ENCODE assay signal across 10 mouse cellular contexts in genomic region chr2:93643403-93643780, GRCm38 (mm10). TPM values are rescaled to one million over a fixed set of nuclear protein-coding genes. Genes with fewer than 3 reads are reported as not detected.
A peak's percentile ranks its signal among the peaks of the same experiment; 100 is the strongest.
DNase-seq lines count a peak whose midpoint lies in the region; ATAC-seq and TF ChIP-seq lines count a peak whose summit lies in the region.
"Had no signal": no experiment of that assay in that cellular context is flagged by ENCODE, and none has a peak within 500 bp of the region (broad histone marks: within the 10 kb centered on the region; RNA-seq: fewer than 3 reads in every experiment).

No protein-coding gene starts in this region.

- TF ChIP-seq POLR2A in olfactory bulb, adult 2 months (IDR thresholded peaks at IDR 0.05; ENCODE audit: insufficient read depth, low read depth, low read length): no peak

- H3K4me2 ChIP-seq in liver, embryonic 11.5 days: peak overlapping the region; percentile 66
- H3K4me2 ChIP-seq in forebrain, embryonic 15.5 days (replicated peaks): peak overlapping the region; percentile 57
- peak overlapping the region; percentile 74 for H3K4me2 ChIP-seq in limb, embryonic 12.5 days

- no peaks in the 10 kb centered on the region for H3K9me3 ChIP-seq in liver, embryonic 11.5 days (ENCODE audit: control insufficient read depth, low read length)
- H3K9me3 ChIP-seq in forebrain, embryonic 15.5 days: no peaks in the 10 kb centered on the region
- no peaks in the 10 kb centered on the region for H3K9me3 ChIP-seq in limb, embryonic 12.5 days

- ATAC-seq in liver, embryonic 11.5 days (replicated peaks; ENCODE audit: low FRiP score): no peak
- ATAC-seq in forebrain, embryonic 15.5 days (replicated peaks): no peak
- ATAC-seq in limb, embryonic 12.5 days (ENCODE audit: insufficient number of reproducible peaks, insufficient read depth, low FRiP score, low TSS enrichment, low read depth): no peak
- ATAC-seq: inflammation-experienced regulatory T-cells, adult 6 months had no signal

- WGBS in liver, embryonic 11.5 days: 2% methylated on average over 28 of the region's 28 CpGs
- WGBS in forebrain, embryonic 15.5 days: under 1% methylated on average over 28 of the region's 28 CpGs
- WGBS in limb, embryonic 12.5 days: under 1% methylated on average over 28 of the region's 28 CpGs
- 9% methylated on average over 28 of the region's 28 CpGs for WGBS in olfactory bulb, adult 2 months

- H3K4me1 ChIP-seq in liver, embryonic 11.5 days (replicated peaks; ENCODE audit: control insufficient read depth, insufficient read depth, low read length): peaks cover 2% of the 10 kb centered on the region; the same call in 1 of the 2 replicates
- peaks cover 27% of the 10 kb centered on the region for H3K4me1 ChIP-seq in forebrain, embryonic 15.5 days
- H3K4me1 ChIP-seq in limb, embryonic 12.5 days (replicated peaks): peaks cover 65% of the 10 kb centered on the region
- H3K4me1 ChIP-seq in olfactory bulb, adult 2 months (ENCODE audit: control insufficient read depth, insufficient read depth, low read length): peaks cover 19% of the 10 kb centered on the region

- H3K36me3 ChIP-seq in liver, embryonic 11.5 days (ENCODE audit: control insufficient read depth, insufficient read depth, low read length): no peaks in the 10 kb centered on the region
- H3K36me3 ChIP-seq in forebrain, embryonic 15.5 days: no peaks in the 10 kb centered on the region
- H3K36me3 ChIP-seq in limb, embryonic 12.5 days: no peaks in the 10 kb centered on the region

- peaks cover 98% of the 10 kb centered on the region for H3K27me3 ChIP-seq in liver, embryonic 11.5 days (replicated peaks; ENCODE audit: control insufficient read depth, insufficient read depth, low read length)
- H3K27me3 ChIP-seq in forebrain, embryonic 15.5 days: peaks cover 79% of the 10 kb centered on the region
- H3K27me3 ChIP-seq in limb, embryonic 12.5 days: peaks cover 96% of the 10 kb centered on the region

- H3K9ac ChIP-seq in liver, embryonic 11.5 days (ENCODE audit: low read depth, low read length): no peak overlapping the region
- peak overlapping the region; percentile 21; the same call in 1 of the 2 replicates for H3K9ac ChIP-seq in forebrain, embryonic 15.5 days (replicated peaks)
- H3K9ac ChIP-seq in limb, embryonic 12.5 days (replicated peaks): peak overlapping the region; percentile 71

- TF ChIP-seq CTCF in olfactory bulb, adult 2 months (IDR thresholded peaks at IDR 0.05; ENCODE audit: insufficient read depth, low read depth, low read length): no peak

- H3K4me3 ChIP-seq in liver, embryonic 11.5 days (ENCODE audit: low read depth, low read length): peak overlapping the region; percentile 52
- H3K4me3 ChIP-seq in forebrain, embryonic 15.5 days: peak overlapping the region; percentile 36
- peak overlapping the region; percentile 53 for H3K4me3 ChIP-seq in limb, embryonic 12.5 days (replicated peaks)
- peak overlapping the region; percentile 34 for H3K4me3 ChIP-seq in olfactory bulb, adult 2 months (ENCODE audit: insufficient read depth, low read depth, low read length)

- no peak overlapping the region for H3K27ac ChIP-seq in liver, embryonic 11.5 days (ENCODE audit: low read depth, low read length)
- no peak overlapping the region for H3K27ac ChIP-seq in forebrain, embryonic 15.5 days (replicated peaks)
- peak overlapping the region; percentile 84 for H3K27ac ChIP-seq in limb, embryonic 12.5 days
- H3K27ac ChIP-seq in olfactory bulb, adult 2 months (ENCODE audit: insufficient read depth, low read depth, low read length): no peak overlapping the region

- DNase-seq in liver, embryonic 11.5 days (ENCODE audit: low spot score): no peak
- DNase-seq in liver (no peak), adipocyte (ENCODE audit: low spot score) (no peak)
- no peak for DNase-seq in cerebellum, adult 9-10 months
- DNase-seq in gastrocnemius, postnatal 10 days: no peak
- DNase-seq: cerebellum, adult 8-10 months had no signal

RNA-seq across cellular contexts. Expression of gene Alx4, which starts 1.2 kb away (rescaled TPM):
- 0.97 and 1.7 TPM in 2 replicates for polyA plus RNA-seq in liver, embryonic 11.5 days (2014; fragmentation: Nextera tagmentation; extraction: Ambion mirVana)
- polyA plus RNA-seq in forebrain, embryonic 15.5 days (2015; fragmentation: Nextera tagmentation; extraction: Ambion mirVana): 0.65 and 0.85 TPM in 2 replicates
- 3.4 and 5.1 TPM in 2 replicates for polyA plus RNA-seq in limb, embryonic 12.5 days (2016; fragmentation: Nextera tagmentation; extraction: Ambion mirVana)
- not detected in 2 replicates for polyA plus RNA-seq in olfactory bulb, adult 2 months (2012; ENCODE audit: insufficient read depth, insufficient read length, low replicate concordance, missing spikeins)
- total RNA-seq in gastrocnemius, postnatal 10 days (2021): under 1 TPM; 0.78 to 0.81 TPM
